Mouse (Mus musculus) spleen, adult 18-20 months (tissue): ENCODE results near the gene Vkorc1.

Source experiments
- DNase-seq, 2 experiments: peaks; one replicate each; pipeline ENCODE4 v3.0.0; 2022; ENCODE audit warnings: mixed read lengths in 2 of 2

The Vkorc1 gene

DNA sequence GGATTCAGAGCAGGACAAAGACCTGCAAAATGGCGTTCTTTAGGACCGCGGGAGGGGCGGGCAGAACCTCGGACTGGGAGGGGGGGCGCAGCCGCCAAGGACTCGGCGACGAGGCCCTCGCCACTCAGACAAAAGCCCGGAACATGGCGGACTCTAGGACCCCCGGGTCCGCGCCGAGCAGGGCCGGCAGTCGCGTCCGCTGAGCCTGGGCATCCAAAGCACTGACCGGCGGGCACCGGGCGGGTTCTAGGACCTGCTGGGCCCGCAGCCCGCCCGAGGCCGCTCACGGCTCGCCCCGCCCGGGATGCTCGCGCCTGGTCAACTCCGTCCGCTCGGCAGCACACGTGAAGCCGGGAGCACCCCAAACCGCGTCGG, 19.8 kb downstream of the Vkorc1 start:
- DNase-seq: peak; percentile 85 to 87

DNA sequence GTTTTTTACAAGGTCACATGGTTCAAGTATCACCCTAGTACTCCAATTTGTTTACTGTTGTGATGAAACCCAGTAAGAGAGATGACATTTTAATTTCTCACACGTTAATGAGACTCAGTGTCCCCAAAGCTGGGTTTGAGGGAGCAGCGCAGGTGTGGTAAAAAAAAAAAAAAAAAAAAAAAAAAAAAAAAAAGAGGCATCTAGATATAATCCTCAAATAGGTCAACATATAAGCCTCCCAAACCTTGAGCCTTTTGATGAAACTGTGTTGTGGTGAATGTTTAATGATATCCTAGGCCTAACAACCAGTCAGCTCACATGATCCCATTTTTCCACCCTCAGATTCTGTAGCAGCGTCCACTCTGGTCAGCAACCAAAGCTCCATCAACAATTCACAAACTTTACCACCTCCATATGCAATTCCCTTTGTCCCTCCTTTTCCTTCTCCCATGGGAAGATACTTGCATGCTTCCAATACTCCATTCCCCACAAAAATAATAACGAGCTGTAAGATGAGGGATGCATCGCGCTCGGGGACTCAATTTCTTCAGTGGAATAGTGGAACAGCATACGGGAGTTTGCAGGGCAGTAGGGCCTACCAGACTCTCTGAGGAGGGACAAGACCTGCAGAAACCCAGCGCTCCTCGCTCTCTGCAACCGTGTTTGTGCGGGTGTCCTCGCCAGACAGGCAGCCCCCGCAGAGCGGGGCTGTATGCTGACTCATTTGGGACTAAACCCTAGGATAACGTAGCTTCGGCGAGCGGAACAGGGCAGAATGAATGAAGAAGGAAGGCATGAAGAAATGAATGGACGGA, 20.4 kb downstream of the Vkorc1 start:
- no peak for DNase-seq

DNA sequence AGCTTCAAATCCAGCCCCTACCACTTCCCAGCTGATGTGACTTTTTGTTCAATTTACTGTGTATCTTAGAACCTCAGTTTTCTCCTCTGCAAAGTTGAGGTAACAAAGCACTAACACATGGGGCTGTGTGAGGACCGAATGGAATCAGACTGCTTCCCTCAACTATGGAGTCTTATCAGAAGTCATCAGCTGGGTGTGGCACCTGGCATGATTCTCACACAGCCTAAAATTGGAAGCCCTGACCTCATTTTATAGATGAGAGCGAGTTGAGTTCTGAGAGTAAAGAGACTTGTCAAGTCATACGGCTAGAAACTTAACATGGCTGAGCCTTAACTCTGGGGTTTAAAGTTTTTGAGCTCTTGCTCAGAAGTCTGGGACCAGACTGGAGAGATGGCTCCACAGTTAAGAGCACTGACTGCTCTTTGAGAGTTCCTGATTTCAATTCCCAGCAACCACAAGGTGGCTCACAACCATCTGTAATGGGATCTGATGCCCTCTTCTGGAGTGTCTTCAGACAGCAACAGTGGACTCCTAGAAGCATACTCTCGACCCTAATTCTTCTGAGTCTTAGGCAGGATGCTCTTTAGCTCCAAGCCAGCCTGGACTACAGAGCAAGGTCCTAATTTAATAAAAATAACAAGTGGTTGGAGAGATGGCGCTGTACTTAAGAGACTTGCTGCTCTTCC, 25.1 kb downstream of the Vkorc1 start:
- no peak for DNase-seq

DNA sequence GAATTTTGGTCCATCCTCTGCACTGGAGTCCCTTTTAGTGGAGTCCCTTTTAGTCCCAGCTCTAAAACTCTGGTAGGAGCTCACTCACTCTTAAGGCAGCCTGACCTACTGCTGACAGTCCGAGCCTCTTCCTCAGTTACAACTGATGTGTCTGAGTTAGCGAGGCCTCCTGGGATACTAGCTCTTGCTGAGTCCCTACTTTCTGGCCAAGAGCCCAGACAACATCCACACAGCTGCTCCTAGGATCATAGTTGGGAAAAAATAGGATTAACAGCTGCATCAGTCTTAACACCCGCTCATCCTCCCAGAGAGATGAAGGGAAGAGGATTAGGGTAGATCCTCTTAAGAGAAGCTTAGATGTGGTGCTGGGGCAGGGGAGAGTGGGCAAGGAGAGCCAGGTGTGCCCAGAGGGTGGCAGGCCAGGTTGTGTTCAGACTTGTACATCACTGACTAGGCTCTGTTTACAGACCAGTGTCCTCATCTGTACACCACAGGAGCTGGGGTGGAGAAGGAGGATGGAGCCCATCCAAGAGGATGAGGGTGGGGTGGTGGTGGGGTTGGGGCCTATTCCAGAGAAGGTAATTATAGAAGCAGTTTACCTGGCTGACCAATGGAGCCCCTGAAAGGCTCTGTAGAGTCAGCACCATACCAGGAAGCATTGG, 26.1 kb downstream of the Vkorc1 start:
- no peak for DNase-seq

DNA sequence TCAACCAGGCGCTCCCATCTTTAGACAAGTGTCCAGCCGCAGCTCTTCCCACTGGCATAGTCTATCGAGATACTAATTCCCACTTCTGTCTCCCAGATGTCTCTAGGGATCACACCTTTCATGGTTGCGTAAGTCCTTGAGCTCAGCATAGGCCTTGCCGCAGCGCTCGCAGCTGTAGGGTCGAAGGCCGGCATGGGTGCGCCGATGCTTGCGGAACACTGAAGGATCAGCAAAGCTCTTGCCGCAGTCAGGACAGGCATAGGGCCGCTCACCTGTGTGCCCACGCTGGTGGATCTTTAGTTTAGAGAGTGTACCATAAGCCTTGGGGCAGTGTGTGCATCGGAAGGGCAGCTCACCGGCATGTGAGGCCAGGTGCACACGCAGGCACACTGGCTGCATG, 27.8 kb downstream of the Vkorc1 start:
- DNase-seq: no peak

DNA sequence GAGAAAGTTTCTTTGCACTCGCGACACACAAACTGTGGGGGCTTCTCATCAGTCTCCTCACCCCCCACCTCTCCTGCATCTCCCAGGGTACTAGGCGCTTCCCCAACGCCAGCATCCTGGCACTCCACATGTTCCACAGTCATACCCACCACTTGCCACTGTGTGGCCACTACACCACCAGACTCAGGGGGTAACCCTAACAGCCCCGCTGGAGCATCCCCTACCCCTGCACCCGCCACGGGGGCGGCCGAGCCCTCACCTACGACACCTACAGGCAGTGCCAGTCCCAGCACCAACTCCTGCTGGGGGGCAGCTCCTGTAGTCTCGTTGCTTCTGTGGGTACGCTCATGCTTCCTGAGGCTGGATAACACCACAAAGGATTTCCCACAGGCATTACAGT, 29.0 kb downstream of the Vkorc1 start:
- no peak for DNase-seq

DNA sequence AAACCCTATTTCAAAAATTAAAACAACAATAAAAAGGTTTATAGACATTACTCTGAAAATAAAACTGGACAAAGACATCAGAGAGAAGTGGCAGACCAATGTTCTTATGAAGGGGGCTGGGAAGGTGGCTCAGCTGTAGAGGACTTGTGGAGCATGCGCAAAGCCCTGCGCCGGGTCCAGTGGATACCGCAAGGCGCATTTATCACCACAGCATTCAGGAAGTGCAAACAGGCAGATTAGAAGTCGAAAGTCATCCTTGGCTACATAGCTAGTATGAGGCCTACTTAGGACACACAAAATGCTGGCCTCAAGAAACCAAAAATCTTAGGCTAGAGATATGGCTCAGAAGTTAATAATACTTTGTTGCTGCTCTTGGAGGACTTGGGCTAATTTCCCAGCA, 37.2 kb downstream of the Vkorc1 start:
- DNase-seq: no peak

DNA sequence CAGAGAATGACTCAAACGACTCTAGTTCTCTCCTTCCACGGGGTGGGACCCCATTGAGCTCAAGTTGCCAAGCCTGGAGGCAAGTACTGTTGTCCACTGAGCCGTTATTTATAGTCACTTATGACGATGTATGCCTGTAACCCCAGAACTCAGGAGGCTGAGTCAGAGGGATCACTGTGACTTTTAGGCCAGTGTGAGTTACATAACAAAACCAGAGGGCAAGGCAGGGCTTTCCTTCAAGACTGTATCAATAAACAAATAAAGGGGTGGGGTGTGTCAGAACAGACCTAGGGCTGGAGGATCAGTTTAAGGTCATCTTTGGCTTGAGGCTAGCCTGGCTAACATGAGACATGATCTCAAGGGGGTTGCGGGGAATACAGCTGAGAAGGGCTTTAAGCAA, 44.5 kb downstream of the Vkorc1 start:
- no peak for DNase-seq

DNA sequence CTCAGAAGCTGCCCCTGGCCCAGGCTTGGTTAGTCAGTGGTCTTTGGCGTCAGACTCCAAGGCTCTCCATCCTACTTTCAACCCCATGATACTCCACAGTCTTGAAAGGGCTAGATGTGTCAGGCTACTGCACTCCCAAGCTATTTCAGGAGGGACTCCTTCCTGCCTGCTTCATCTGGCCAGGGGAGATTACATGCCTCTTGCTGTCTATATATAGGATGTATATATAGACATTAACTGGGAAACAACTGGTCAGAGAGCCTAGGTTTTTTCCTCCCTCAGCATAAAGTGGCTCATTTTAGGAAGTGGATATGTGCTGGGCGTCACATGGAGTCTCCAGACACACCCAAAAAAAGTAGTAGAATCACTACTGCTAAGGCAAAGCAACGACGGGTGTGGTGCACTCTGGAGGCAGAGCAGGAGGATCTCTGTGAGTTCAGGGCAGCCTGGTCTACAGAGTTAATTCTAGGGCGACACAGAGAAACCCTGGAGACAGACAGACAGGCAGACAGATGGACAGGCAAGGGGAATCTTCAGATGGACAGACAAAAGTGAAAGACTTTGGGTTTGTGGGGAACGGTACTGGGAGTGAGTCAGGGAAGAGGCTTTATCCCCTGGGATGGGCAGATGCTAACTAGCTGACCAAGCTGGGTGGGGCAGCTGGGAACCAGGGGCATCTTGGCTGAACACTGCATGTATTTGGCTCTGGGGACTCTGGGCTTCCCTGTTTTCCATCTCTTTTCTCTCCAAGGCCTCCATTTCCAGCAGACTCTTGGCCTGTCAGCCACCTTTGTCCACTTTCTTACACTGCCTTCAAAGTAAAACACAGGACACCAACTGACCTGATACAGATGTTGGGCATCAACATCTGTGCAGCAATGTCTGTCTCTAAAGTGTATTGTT, 45.2 kb downstream of the Vkorc1 start:
- no peak for DNase-seq
